Mouse (Mus musculus) heart, embryonic 16.5 days (tissue): Measurements from ENCODE around the gene Skap1. TPM values are rescaled to one million over a fixed set of nuclear protein-coding genes. Genes with fewer than 3 reads are reported as not detected.

Source experiments
- ATAC-seq: fragments of 200-750 bp; cut with Nextera tagmentation; replicated peaks from 2 replicates; pipeline ENCODE4 v1.8.0; 2017; ENCODE audit warnings: moderate number of reproducible peaks; ENCODE audit not compliant: insufficient read depth, low FRiP score; ENCODE audit errors: extremely low read depth
- H3K27ac ChIP-seq: fragments of 300-500 bp; sonication (generic); 2 replicates; pipeline ENCODE4 v1.5.1; 2014; ENCODE audit warnings: mild to moderate bottlenecking, low read length, control low read depth, moderate library complexity
- H3K27me3 ChIP-seq: fragments of 300-500 bp; sonication (generic); 2 replicates; pipeline ENCODE4 v1.6.1; 2014; ENCODE audit warnings: low read length, mixed read lengths; ENCODE audit not compliant: control insufficient read depth, insufficient read depth
- H3K36me3 ChIP-seq: fragments of 300-500 bp; sonication (generic); 2 replicates; pipeline ENCODE4 v1.6.1; 2014; ENCODE audit not compliant: control insufficient read depth, insufficient read depth
- H3K4me1 ChIP-seq: fragments of 300-500 bp; sonication (generic); 2 replicates; pipeline ENCODE4 v1.6.1; 2014; ENCODE audit warnings: low read length, mixed read lengths; ENCODE audit not compliant: control insufficient read depth, insufficient read depth
- H3K4me2 ChIP-seq: fragments of 300-500 bp; sonication (generic); 2 replicates; pipeline ENCODE4 v1.6.1; 2014; ENCODE audit warnings: low read depth, mild to moderate bottlenecking, control low read depth, low read length
- H3K4me3 ChIP-seq: fragments of 300-500 bp; sonication (generic); 2 replicates; pipeline ENCODE4 v1.5.1; 2014; ENCODE audit warnings: mild to moderate bottlenecking, control low read depth, low read length
- H3K9ac ChIP-seq: fragments of 300-500 bp; sonication (generic); 2 replicates; pipeline ENCODE4 v1.6.1; 2014; ENCODE audit warnings: low read length, control low read depth
- H3K9me3 ChIP-seq: fragments of 300-500 bp; sonication (generic); replicated peaks from 2 replicates; pipeline ENCODE4 v1.6.1; 2016; ENCODE audit warnings: low read length; ENCODE audit not compliant: control insufficient read depth
- WGBS: fragments of 180-500 bp; shearing (Covaris S2); extraction: QIAGEN DNeasy Blood & Tissue Kit; methylation state at CpG from one replicate; pipeline ENCODE4 v1.1.7; 2014; 5-methylcytosine and 5-hydroxymethylcytosine counted together
- polyA plus RNA-seq: library from polyadenylated mRNA; unstranded; fragments of >200 nt; fragmentation: Nextera tagmentation; extraction: Ambion mirVana; gene quantifications from 2 replicates; pipeline ENCODE4 v1.2.1, GENCODE M21; 2015

Gene Skap1
- polyA plus RNA-seq, 1 experiment from 2014 or later, result 27.8 TPM

- Histone ChIP-seq H3K27me3 (no peaks in the 10 kb centered on the region), H3K9ac (no peak overlapping the region), H3K36me3 (no peaks in the 10 kb centered on the region), H3K4me1 (no peaks in the 10 kb centered on the region), H3K4me3 (peak overlapping the region; percentile 23; the same call in 1 of the 2 replicates), H3K4me2 (peak overlapping the region; percentile 47), H3K9me3 (no peaks in the 10 kb centered on the region), H3K27ac (no peak overlapping the region)
- 30% methylated on average over 12 of the region's 12 CpGs for WGBS
- ATAC-seq, result no peak
Observed at GRCm38 (mm10) chr11:96595890-96596289, 131.5 kb downstream of the Skap1 start.

DNA sequence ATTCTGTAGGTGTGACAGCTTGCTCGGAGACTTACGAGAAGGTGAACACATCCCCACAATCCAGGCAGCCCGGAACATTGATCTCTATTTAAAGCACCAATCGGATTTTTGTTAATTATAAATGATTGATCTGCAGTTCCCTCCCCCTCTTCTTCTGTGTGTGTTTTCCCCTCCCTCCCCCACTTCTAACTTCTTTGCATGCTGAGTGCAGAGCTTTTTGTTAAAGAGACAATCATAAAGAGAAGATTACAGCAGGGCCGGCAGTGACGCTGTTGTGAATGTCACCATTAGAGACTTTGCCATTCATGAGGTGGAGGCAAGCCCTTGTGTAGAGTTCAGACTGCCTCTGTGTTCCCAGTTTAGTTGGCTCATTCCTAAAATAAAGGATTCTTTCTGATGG lies 131.9 kb downstream of the Skap1 start:
- H3K4me2 ChIP-seq, result peak overlapping the region; percentile 47
- peak overlapping the region; percentile 23; the same call in 1 of the 2 replicates for H3K4me3 ChIP-seq
- no peak overlapping the region for H3K27ac ChIP-seq
- 32% methylated on average over 6 of the region's 6 CpGs for WGBS
- no peaks in the 10 kb centered on the region for H3K36me3 ChIP-seq
- no peaks in the 10 kb centered on the region for H3K27me3 ChIP-seq
- H3K9me3 ChIP-seq, result no peaks in the 10 kb centered on the region
- no peak overlapping the region for H3K9ac ChIP-seq
- no peaks in the 10 kb centered on the region for H3K4me1 ChIP-seq
- no peak for ATAC-seq

GRCm38 (mm10) chr11:96602806-96603205 lies 138.4 kb downstream of the Skap1 start:
- Histone ChIP-seq H3K9ac (no peak overlapping the region), H3K4me1 (peaks cover 7% of the 10 kb centered on the region), H3K27ac (no peak overlapping the region), H3K4me3 (no peak overlapping the region), H3K4me2 (no peak overlapping the region), H3K9me3 (no peaks in the 10 kb centered on the region), H3K27me3 (peaks cover 5% of the 10 kb centered on the region; the same call in 1 of the 2 replicates), H3K36me3 (no peaks in the 10 kb centered on the region)
- no peak for ATAC-seq
- 63% methylated on average over 3 of the region's 3 CpGs for WGBS

DNA sequence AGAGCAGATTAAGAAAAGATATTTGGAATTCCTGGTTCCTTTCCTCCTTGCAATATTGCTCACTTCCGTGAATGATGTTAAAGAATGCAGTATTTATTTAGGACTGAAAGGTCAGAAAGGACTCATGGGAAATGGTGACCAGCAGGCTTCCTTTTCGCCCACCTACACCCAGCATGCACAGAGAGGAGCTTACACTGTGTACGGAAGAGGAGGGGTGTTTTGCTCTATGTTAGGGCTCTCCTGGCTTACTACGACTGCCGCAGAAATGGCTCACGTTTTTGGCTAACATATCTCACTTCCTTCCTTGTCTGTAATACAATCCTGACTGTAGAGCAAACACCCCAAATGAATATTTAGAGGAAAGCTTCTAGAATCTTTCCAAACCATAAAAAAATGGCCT lies 139.9 kb downstream of the Skap1 start:
- Histone ChIP-seq H3K4me2 (no peak overlapping the region), H3K27ac (peak overlapping the region; percentile 56), H3K9ac (no peak overlapping the region), H3K36me3 (no peaks in the 10 kb centered on the region), H3K4me3 (no peak overlapping the region), H3K27me3 (peaks cover 5% of the 10 kb centered on the region; the same call in 1 of the 2 replicates), H3K4me1 (peaks cover 7% of the 10 kb centered on the region), H3K9me3 (no peaks in the 10 kb centered on the region)
- WGBS, result 34% methylated on average over 6 of the region's 6 CpGs
- 0 out of 2 replicates have a peak, but pooled peaks have one; percentile 45 for ATAC-seq

DNA sequence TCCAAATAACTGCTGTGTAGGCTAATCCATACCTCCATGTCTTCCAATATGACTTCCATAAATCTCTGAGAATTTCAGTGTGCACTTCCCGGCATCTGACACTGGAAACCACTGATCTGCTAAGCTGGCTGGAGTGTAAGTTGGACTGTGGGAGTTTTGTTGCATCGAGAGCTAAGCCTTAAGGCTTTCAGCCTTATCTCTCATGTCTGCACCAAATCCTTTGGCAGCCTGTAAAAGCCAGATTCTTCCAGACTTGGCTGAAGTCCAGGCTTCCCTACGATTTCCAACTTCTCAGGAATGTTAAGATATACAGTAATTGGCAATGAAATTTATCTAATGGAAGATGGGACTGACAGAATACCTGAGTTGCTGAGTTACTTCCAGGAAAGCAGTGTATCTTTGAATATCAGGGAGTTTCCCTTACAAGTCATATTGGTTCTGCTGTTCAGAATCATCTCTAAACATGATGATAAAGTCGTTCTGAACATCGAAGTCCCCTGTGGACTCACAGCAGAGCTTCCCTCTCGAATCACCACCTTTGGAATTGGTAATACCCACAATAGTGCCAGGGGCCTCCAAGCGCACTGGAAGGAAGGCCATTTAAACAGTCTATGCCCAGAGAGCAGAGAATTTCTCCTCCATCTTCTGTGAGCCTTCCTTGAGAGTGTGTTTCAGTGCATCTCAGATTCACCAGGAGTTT lies 140.5 kb downstream of the Skap1 start:
- 27% methylated on average over 7 of the region's 7 CpGs for WGBS
- no peak for ATAC-seq
- H3K27me3 ChIP-seq, result peaks cover 5% of the 10 kb centered on the region; the same call in 1 of the 2 replicates
- no peaks in the 10 kb centered on the region for H3K9me3 ChIP-seq
- no peak overlapping the region for H3K9ac ChIP-seq
- H3K27ac ChIP-seq, result peak overlapping the region; percentile 56
- no peak overlapping the region for H3K4me3 ChIP-seq
- no peak overlapping the region for H3K4me2 ChIP-seq
- peaks cover 7% of the 10 kb centered on the region for H3K4me1 ChIP-seq
- no peaks in the 10 kb centered on the region for H3K36me3 ChIP-seq

- H3K4me1 ChIP-seq, result peaks cover 7% of the 10 kb centered on the region
- H3K27me3 ChIP-seq, result peaks cover 5% of the 10 kb centered on the region; the same call in 1 of the 2 replicates
- H3K9ac ChIP-seq, result no peak overlapping the region
- no peaks in the 10 kb centered on the region for H3K9me3 ChIP-seq
- no peak overlapping the region for H3K27ac ChIP-seq
- WGBS, result 72% methylated on average over 6 of the region's 6 CpGs
- no peak for ATAC-seq
- H3K4me3 ChIP-seq, result no peak overlapping the region
- H3K36me3 ChIP-seq, result no peaks in the 10 kb centered on the region
- H3K4me2 ChIP-seq, result no peak overlapping the region
Observed at GRCm38 (mm10) chr11:96605516-96605915, 141.1 kb downstream of the Skap1 start.

- Histone ChIP-seq H3K4me1 (no peaks in the 10 kb centered on the region), H3K9me3 (no peaks in the 10 kb centered on the region), H3K27me3 (peaks cover 1% of the 10 kb centered on the region; the same call in 1 of the 2 replicates), H3K36me3 (no peaks in the 10 kb centered on the region), H3K4me3 (no peak overlapping the region), H3K27ac (no peak overlapping the region), H3K9ac (no peak overlapping the region), H3K4me2 (no peak overlapping the region)
- WGBS, result 80% methylated on average over 11 of the region's 11 CpGs
- ATAC-seq, result no peak
Observed at GRCm38 (mm10) chr11:96612596-96612995, 148.2 kb downstream of the Skap1 start.

DNA sequence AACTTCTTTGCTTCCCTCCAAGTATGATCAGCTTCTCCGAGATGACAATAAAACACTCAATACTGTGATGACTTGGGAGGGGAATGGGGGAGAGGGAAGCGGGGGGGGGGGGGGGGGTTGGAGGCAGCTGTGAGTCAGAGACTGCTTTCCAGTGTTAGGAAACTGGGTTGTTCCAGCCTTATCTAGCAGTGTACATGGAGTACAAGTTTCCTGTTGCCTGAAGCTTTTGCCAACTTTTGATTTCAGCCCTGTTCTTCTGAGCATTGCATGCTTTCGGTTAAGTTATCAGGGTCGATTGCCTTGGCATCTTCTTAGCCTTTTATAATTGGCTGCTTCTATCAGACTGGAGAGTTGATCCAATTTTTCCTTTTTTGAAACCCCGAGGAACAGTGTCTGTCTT lies 152.4 kb downstream of the Skap1 start:
- Histone ChIP-seq H3K4me1 (no peaks in the 10 kb centered on the region), H3K27ac (no peak overlapping the region), H3K9ac (no peak overlapping the region), H3K9me3 (no peaks in the 10 kb centered on the region), H3K4me3 (no peak overlapping the region), H3K36me3 (no peaks in the 10 kb centered on the region), H3K4me2 (no peak overlapping the region), H3K27me3 (peaks cover 22% of the 10 kb centered on the region)
- 46% methylated on average over 5 of the region's 5 CpGs for WGBS
- ATAC-seq, result no peak

GRCm38 (mm10) chr11:96618789-96619445 lies 154.5 kb downstream of the Skap1 start:
- Histone ChIP-seq H3K27ac (no peak overlapping the region; the same call in 1 of the 2 replicates), H3K27me3 (peaks cover 31% of the 10 kb centered on the region), H3K9me3 (no peaks in the 10 kb centered on the region), H3K4me2 (no peak overlapping the region), H3K4me1 (peaks cover 6% of the 10 kb centered on the region), H3K4me3 (no peak overlapping the region), H3K36me3 (no peaks in the 10 kb centered on the region), H3K9ac (no peak overlapping the region)
- WGBS, result 57% methylated on average over 16 of the region's 16 CpGs
- no peak for ATAC-seq
